Mouse (Mus musculus): ENCODE data around the gene Smoc2.
A peak's percentile ranks its signal among the peaks of the same experiment; 100 is the strongest.

Gene Smoc2

GRCm38 (mm10) chr17:14349086-14349814 is 69.9 kb downstream of the Smoc2 start:
- no peak for DNase-seq (ENCODE audit: low read depth, low spot score)

GRCm38 (mm10) chr17:14353219-14354079 is 74.1 kb downstream of the Smoc2 start:
- DNase-seq (ENCODE audit: low read depth, low spot score): no peak

GRCm38 (mm10) chr17:14361511-14361910 is 82.2 kb downstream of the Smoc2 start:
- DNase-seq (ENCODE audit: low read depth, low spot score): no peak

GRCm38 (mm10) chr17:14370476-14370875 is 91.2 kb downstream of the Smoc2 start:
- DNase-seq (ENCODE audit: low read depth, low spot score): no peak

- peak; percentile 74 for DNase-seq (ENCODE audit: low read depth, low spot score)
These were observed 92.3 kb downstream of the Smoc2 start for GRCm38 (mm10) chr17:14371606-14372005.

GRCm38 (mm10) chr17:14372324-14373145 is 93.2 kb downstream of the Smoc2 start:
- no peak for DNase-seq (ENCODE audit: low read depth, low spot score)

- no peak for DNase-seq (ENCODE audit: low read depth, low spot score)
These were observed 99.6 kb downstream of the Smoc2 start for GRCm38 (mm10) chr17:14378692-14379446.

GRCm38 (mm10) chr17:14379518-14379917 is 100.2 kb downstream of the Smoc2 start:
- DNase-seq (ENCODE audit: low read depth, low spot score): no peak

- peak; percentile 69 for DNase-seq (ENCODE audit: low read depth, low spot score)
These were observed 100.7 kb downstream of the Smoc2 start for GRCm38 (mm10) chr17:14379966-14380365.

GRCm38 (mm10) chr17:14380526-14380925 is 101.2 kb downstream of the Smoc2 start:
- no peak for DNase-seq (ENCODE audit: low read depth, low spot score)

- DNase-seq (ENCODE audit: low read depth, low spot score): no peak
These were observed 102.2 kb downstream of the Smoc2 start for GRCm38 (mm10) chr17:14381482-14381881.

- peak; percentile 57 for DNase-seq (ENCODE audit: low read depth, low spot score)
These were observed 104.7 kb downstream of the Smoc2 start for GRCm38 (mm10) chr17:14383981-14384380.

- peak; percentile 60 for DNase-seq (ENCODE audit: low read depth, low spot score)
These were observed 105.7 kb downstream of the Smoc2 start for GRCm38 (mm10) chr17:14384980-14385379.

- no peak for DNase-seq (ENCODE audit: low read depth, low spot score)
These were observed 108.0 kb downstream of the Smoc2 start for GRCm38 (mm10) chr17:14387261-14387660.

GRCm38 (mm10) chr17:14392443-14392842 is 113.1 kb downstream of the Smoc2 start:
- no peak for DNase-seq (ENCODE audit: low read depth, low spot score)

- DNase-seq (ENCODE audit: low read depth, low spot score): no peak
These were observed 115.6 kb downstream of the Smoc2 start for GRCm38 (mm10) chr17:14394861-14395260.

GRCm38 (mm10) chr17:14397456-14397855 is 118.2 kb downstream of the Smoc2 start:
- DNase-seq (ENCODE audit: low read depth, low spot score): peak; percentile 89

GRCm38 (mm10) chr17:14398650-14399424 is 119.5 kb downstream of the Smoc2 start:
- DNase-seq (ENCODE audit: low read depth, low spot score): no peak

GRCm38 (mm10) chr17:14400960-14401359 is 121.7 kb downstream of the Smoc2 start:
- no peak for DNase-seq (ENCODE audit: low read depth, low spot score)

GRCm38 (mm10) chr17:14407874-14408273 is 128.6 kb downstream of the Smoc2 start:
- DNase-seq (ENCODE audit: low read depth, low spot score): peak; percentile 89
